In genomic region chr12:86821183-86821582, GRCm38 (mm10) we compare ENCODE assay signal across 12 mouse cellular contexts.
DNase-seq lines count a peak whose midpoint lies in the region; ATAC-seq and TF ChIP-seq lines count a peak whose summit lies in the region.
"Had no signal": no experiment of that assay in that cellular context is flagged by ENCODE, and none has a peak within 500 bp of the region (broad histone marks: within the 10 kb centered on the region; RNA-seq: fewer than 3 reads in every experiment).

No protein-coding gene starts in this region.

- H3K9ac ChIP-seq in embryonic facial prominence, embryonic 14.5 days (ENCODE audit: low read depth, low read length), result no peak overlapping the region
- no peak overlapping the region for H3K9ac ChIP-seq in hindbrain, embryonic 14.5 days
- H3K9ac ChIP-seq in midbrain, embryonic 15.5 days, result no peak overlapping the region
- H3K9ac ChIP-seq: liver, embryonic 15.5 days had no signal

- no peak for ATAC-seq in embryonic facial prominence, embryonic 14.5 days (ENCODE audit: low read depth)
- ATAC-seq in hindbrain, embryonic 14.5 days (ENCODE audit: low FRiP score), result no peak
- ATAC-seq in midbrain, embryonic 15.5 days (replicated peaks), result no peak

- DNase-seq in R1 (ENCODE audit: low read depth, low spot score), result peak; percentile 72
- DNase-seq in embryonic facial prominence, embryonic 14.5 days (ENCODE audit: low spot score), result no peak
- DNase-seq in hindbrain, embryonic 14.5 days (ENCODE audit: low spot score), result no peak
- no peak for DNase-seq in Muller cell, postnatal 12 days (ENCODE audit: inconsistent ontology term)
- no peak for DNase-seq in urinary bladder, postnatal 4 days (ENCODE audit: low spot score in 2 of 2)
- DNase-seq in gastrocnemius, adult 2 months, result no peak
- DNase-seq: adrenal gland, postnatal 25 days; kidney, adult 2 months; spleen, adult 18-20 months had no signal

- H3K9me3 ChIP-seq in embryonic facial prominence, embryonic 14.5 days (ENCODE audit: control insufficient read depth, low read length), result no peaks in the 10 kb centered on the region
- no peaks in the 10 kb centered on the region for H3K9me3 ChIP-seq in hindbrain, embryonic 14.5 days (ENCODE audit: control insufficient read depth, low read length)
- no peaks in the 10 kb centered on the region for H3K9me3 ChIP-seq in midbrain, embryonic 15.5 days
- H3K9me3 ChIP-seq: liver, embryonic 15.5 days had no signal

- 66% methylated on average over 6 of the region's 6 CpGs for WGBS in embryonic facial prominence, embryonic 14.5 days
- WGBS in hindbrain, embryonic 14.5 days, result 34% methylated on average over 6 of the region's 6 CpGs
- 28% methylated on average over 6 of the region's 6 CpGs for WGBS in midbrain, embryonic 15.5 days

- peaks cover 55% of the 10 kb centered on the region for H3K4me1 ChIP-seq in embryonic facial prominence, embryonic 14.5 days (ENCODE audit: control insufficient read depth, insufficient read depth, low read length)
- H3K4me1 ChIP-seq in hindbrain, embryonic 14.5 days (replicated peaks; ENCODE audit: control insufficient read depth, insufficient read depth, low read length), result peaks cover 74% of the 10 kb centered on the region
- peaks cover 74% of the 10 kb centered on the region for H3K4me1 ChIP-seq in midbrain, embryonic 15.5 days

- no peaks in the 10 kb centered on the region for H3K36me3 ChIP-seq in embryonic facial prominence, embryonic 14.5 days (ENCODE audit: control insufficient read depth, insufficient read depth, low read length)
- no peaks in the 10 kb centered on the region for H3K36me3 ChIP-seq in hindbrain, embryonic 14.5 days (replicated peaks; ENCODE audit: control insufficient read depth, insufficient read depth)
- H3K36me3 ChIP-seq in midbrain, embryonic 15.5 days (replicated peaks), result no peaks in the 10 kb centered on the region
- H3K36me3 ChIP-seq: liver, embryonic 15.5 days had no signal

- H3K27ac ChIP-seq in embryonic facial prominence, embryonic 14.5 days (replicated peaks; ENCODE audit: low read depth, low read length), result peak overlapping the region; percentile 8; the same call in 1 of the 2 replicates
- peak overlapping the region; percentile 68 for H3K27ac ChIP-seq in hindbrain, embryonic 14.5 days
- H3K27ac ChIP-seq in midbrain, embryonic 15.5 days, result peak overlapping the region; percentile 69
- no peak overlapping the region for H3K27ac ChIP-seq in gastrocnemius, adult 2 months
- H3K27ac ChIP-seq: liver, embryonic 15.5 days had no signal

- TF ChIP-seq CTCF in gastrocnemius, adult 2 months (IDR thresholded peaks at IDR 0.05), result no peak

- H3K4me2 ChIP-seq in embryonic facial prominence, embryonic 14.5 days (ENCODE audit: low read depth, low read length), result no peak overlapping the region
- no peak overlapping the region for H3K4me2 ChIP-seq in hindbrain, embryonic 14.5 days (replicated peaks)
- no peak overlapping the region for H3K4me2 ChIP-seq in midbrain, embryonic 15.5 days
- H3K4me2 ChIP-seq: liver, embryonic 15.5 days had no signal

- intact Hi-C loops in gastrocnemius, adult 2 months (cut with DNase I), result no loop called here

- H3K4me3 ChIP-seq in embryonic facial prominence, embryonic 14.5 days (ENCODE audit: low read depth, low read length), result no peak overlapping the region
- H3K4me3 ChIP-seq in hindbrain, embryonic 14.5 days (replicated peaks; ENCODE audit: low read length), result no peak overlapping the region
- no peak overlapping the region for H3K4me3 ChIP-seq in midbrain, embryonic 15.5 days
- no peak overlapping the region for H3K4me3 ChIP-seq in gastrocnemius, adult 2 months
- H3K4me3 ChIP-seq: liver, embryonic 15.5 days had no signal

- H3K27me3 ChIP-seq in embryonic facial prominence, embryonic 14.5 days (replicated peaks; ENCODE audit: control insufficient read depth, insufficient read depth, low read length), result no peaks in the 10 kb centered on the region
- no peaks in the 10 kb centered on the region for H3K27me3 ChIP-seq in hindbrain, embryonic 14.5 days (ENCODE audit: control insufficient read depth, insufficient read depth, low read length)
- H3K27me3 ChIP-seq in midbrain, embryonic 15.5 days (replicated peaks), result no peaks in the 10 kb centered on the region
- H3K27me3 ChIP-seq: CH12.LX; liver, embryonic 15.5 days had no signal
